Mouse (Mus musculus): Measurements from ENCODE around the gene Bcor. TPM values are rescaled to one million over a fixed set of nuclear protein-coding genes. Genes with fewer than 3 reads are reported as not detected.
A peak's percentile ranks its signal among the peaks of the same experiment; 100 is the strongest.

The Bcor gene
- polyA plus RNA-seq, 1 experiment from 2014 or later = 19.3 TPM

DNA sequence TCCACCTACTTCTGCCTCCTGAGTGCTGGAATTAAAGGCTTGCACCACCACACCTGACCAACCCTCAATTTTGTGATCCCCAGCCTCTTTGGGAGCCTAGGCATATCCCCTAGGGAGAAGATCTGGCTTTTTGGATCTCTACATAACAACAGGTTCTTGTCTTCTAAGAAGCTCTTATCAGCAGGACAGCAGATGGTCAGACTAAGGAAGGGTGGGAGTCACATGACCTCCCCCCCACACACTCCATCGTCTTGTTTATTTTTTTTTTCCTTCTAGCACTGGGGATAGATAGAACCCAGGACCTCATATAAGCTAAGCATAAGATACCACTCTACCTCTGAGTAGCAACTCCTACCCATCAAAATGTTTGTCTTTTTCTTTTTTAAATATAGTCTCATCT is 40.7 kb downstream of the Bcor start:
- Histone ChIP-seq H3K4me1 (peaks cover 26% of the 10 kb centered on the region), H3K27ac (no peak overlapping the region), H3K4me3 (replicated peaks) (no peak overlapping the region), H3K27me3 (peaks cover 23% of the 10 kb centered on the region), H3K9ac (no peak overlapping the region), H3K4me2 (no peak overlapping the region), H3K9me3 (replicated peaks) (no peaks in the 10 kb centered on the region), H3K36me3 (no peaks in the 10 kb centered on the region)
- 25% methylated on average over 1 of the region's 1 CpGs for WGBS
- no peak for ATAC-seq (replicated peaks; ENCODE audit: low FRiP score)

DNA sequence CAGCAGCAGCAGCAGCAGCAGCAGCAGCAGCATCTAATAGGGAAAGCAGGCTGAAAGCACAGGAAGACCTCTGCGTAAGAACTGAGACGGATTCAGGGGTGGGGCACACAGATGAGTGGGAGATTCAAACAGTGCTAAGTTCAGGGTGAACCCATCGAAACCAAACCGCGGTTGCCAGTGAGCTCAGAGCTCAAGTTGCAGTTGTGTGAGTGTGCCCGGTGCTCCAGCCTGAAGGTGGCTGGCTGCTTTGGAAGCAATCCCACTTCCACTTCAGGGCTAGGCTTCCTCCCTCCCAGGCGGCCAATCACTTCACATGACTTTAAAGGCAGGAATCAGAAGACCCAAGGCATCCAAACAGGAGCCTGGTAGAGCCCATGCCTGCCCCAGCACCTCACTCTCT is 44.0 kb downstream of the Bcor start:
- ATAC-seq (replicated peaks; ENCODE audit: low FRiP score) = 0 out of 2 replicates have a peak, but pooled peaks have one; percentile 25
- Histone ChIP-seq H3K27me3 (peaks cover 7% of the 10 kb centered on the region; the same call in 1 of the 2 replicates), H3K36me3 (no peaks in the 10 kb centered on the region), H3K4me1 (peaks cover 5% of the 10 kb centered on the region; the same call in 1 of the 2 replicates), H3K9me3 (replicated peaks) (no peaks in the 10 kb centered on the region), H3K4me2 (no peak overlapping the region), H3K9ac (no peak overlapping the region), H3K27ac (no peak overlapping the region), H3K4me3 (replicated peaks) (no peak overlapping the region)
- 18% methylated on average over 7 of the region's 7 CpGs for WGBS

DNA sequence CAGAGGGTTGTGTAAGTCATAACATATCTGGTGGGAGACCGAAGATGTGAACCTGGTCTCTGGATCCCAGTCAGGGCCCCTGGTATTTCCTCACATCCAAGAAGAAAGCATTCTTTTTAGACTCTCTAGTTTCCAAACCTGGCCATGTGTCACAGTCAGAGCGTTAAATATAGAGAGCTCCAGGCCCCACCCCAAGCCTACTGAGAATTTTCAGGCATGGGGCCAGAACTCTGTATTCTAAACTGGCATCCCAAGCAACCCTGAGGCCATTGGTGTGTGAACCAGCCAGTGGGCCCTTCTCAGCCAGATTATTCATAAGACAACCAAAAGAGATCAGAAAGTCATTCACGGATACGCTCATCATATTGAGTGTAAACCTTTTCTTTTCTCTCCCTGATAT is 48.0 kb downstream of the Bcor start:
- H3K9me3 ChIP-seq (replicated peaks) = no peaks in the 10 kb centered on the region
- no peak overlapping the region for H3K4me3 ChIP-seq (replicated peaks)
- H3K4me2 ChIP-seq = no peak overlapping the region
- peaks cover 1% of the 10 kb centered on the region; the same call in 1 of the 2 replicates for H3K27me3 ChIP-seq
- H3K36me3 ChIP-seq = no peaks in the 10 kb centered on the region
- WGBS = 76% methylated on average over 4 of the region's 4 CpGs
- no peak overlapping the region for H3K27ac ChIP-seq
- no peak for ATAC-seq (replicated peaks; ENCODE audit: low FRiP score)
- H3K9ac ChIP-seq = no peak overlapping the region
- peaks cover 5% of the 10 kb centered on the region; the same call in 1 of the 2 replicates for H3K4me1 ChIP-seq

DNA sequence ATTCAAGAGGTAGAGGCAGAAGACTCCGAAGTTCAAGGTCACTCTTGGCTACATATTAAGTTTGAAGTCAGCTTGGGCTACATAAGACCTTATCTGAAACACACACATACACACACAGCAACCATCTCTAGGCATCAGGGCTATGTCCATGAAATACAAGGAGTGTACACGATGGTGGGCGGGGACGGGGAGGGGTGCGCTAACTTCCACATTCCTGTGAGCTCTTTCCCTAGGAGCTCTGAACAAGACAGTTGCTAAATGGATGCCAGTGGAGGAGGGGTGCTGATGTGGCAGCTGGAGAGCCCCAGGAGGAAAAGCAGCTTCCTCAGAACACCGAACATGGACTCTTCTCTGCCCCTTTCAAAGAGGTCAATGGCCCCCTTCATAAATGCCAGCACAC is 49.6 kb downstream of the Bcor start:
- Histone ChIP-seq H3K4me2 (no peak overlapping the region), H3K9ac (no peak overlapping the region), H3K4me1 (no peaks in the 10 kb centered on the region), H3K27me3 (peaks cover 5% of the 10 kb centered on the region; the same call in 1 of the 2 replicates), H3K9me3 (replicated peaks) (no peaks in the 10 kb centered on the region), H3K27ac (no peak overlapping the region), H3K36me3 (no peaks in the 10 kb centered on the region), H3K4me3 (replicated peaks) (no peak overlapping the region)
- 78% methylated on average over 6 of the region's 6 CpGs for WGBS
- no peak for ATAC-seq (replicated peaks; ENCODE audit: low FRiP score)

DNA sequence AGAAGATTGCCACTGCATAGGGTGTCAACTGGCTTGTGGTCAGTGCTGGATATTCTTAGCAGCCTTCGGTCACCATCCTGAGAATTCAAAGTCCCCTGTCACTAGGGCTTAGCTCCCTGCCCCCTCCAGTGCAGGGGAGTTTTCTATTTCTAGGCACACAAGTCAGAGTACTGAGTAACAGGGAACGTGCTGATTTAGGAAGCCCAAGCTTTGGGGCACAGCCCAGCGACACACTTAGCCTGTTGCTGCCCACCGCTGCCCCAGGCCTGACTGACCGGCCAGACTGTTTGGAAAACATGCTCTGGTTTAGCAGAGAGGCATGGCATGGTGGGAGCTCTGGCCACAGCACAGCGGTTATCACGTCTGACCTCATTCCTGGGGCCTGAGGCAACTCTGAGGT is 54.8 kb downstream of the Bcor start:
- Histone ChIP-seq H3K9me3 (replicated peaks) (no peaks in the 10 kb centered on the region), H3K27me3 (peaks cover 11% of the 10 kb centered on the region; the same call in 1 of the 2 replicates), H3K4me1 (no peaks in the 10 kb centered on the region), H3K4me3 (replicated peaks) (no peak overlapping the region), H3K4me2 (no peak overlapping the region), H3K9ac (no peak overlapping the region), H3K27ac (no peak overlapping the region), H3K36me3 (no peaks in the 10 kb centered on the region)
- 79% methylated on average over 7 of the region's 7 CpGs for WGBS
- ATAC-seq (replicated peaks; ENCODE audit: low FRiP score) = no peak

DNA sequence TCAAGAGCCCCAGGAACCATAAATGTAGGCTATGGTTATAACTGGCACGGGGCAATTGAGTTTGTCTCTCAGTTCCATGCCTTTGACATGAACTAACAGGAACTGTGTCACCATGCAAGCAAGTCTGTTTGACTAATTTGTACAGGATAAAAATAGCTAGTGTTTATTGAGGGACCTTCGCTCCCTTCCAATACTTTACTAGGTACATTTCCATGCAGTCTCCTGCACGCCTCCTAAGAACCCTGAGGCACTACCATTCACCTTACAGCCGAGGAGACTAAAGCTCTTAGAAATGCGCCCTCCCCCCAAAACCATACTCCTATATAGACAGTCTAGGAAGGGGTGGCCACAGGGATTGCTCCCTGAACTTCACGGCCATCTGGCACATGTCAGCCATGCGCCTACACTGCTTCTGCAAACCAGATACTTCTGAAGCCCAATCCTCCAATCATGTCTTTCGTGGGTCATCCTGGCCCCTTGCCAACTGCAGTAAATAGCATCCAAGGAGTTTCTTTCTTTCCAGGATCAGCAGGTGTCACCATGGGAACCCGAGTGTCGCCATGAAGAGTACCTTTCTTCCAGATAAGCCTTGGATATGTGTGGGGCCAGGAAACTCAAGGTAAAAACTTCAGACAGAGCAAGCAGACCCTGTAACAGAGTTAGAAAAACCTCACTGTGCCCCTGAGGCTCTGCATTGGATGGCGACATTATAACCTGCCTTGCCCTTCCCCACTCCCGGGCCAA is 63.2 kb downstream of the Bcor start:
- no peaks in the 10 kb centered on the region for H3K9me3 ChIP-seq (replicated peaks)
- 79% methylated on average over 12 of the region's 12 CpGs for WGBS
- no peak overlapping the region for H3K27ac ChIP-seq
- no peak overlapping the region for H3K4me2 ChIP-seq
- H3K36me3 ChIP-seq = no peaks in the 10 kb centered on the region
- peaks cover 53% of the 10 kb centered on the region for H3K27me3 ChIP-seq
- H3K4me3 ChIP-seq (replicated peaks) = no peak overlapping the region
- 0 out of 2 replicates have a peak, but pooled peaks cover 2% of the 10 kb centered on the region for H3K4me1 ChIP-seq
- ATAC-seq (replicated peaks; ENCODE audit: low FRiP score) = no peak
- no peak overlapping the region for H3K9ac ChIP-seq

DNA sequence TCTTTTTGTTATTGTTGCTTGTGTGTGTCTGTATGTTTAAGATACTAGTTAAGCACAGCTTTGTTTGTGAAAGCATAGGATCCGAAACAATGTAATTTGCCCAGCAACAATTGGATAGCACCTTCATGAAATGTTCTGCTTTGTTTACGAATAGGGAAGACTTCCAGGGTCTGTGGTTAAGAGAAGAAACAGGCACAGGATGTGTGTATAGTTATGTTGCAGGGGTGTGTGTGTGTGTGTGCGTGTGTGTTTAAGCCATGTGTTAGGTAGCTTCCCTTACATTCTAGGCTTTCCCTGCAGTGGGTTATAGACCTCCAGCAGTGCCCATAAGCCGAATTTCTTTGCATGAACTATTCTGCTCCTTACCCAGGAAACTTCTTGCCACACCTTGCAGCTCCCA is 66.8 kb downstream of the Bcor start:
- 82% methylated on average over 4 of the region's 4 CpGs for WGBS
- no peak for ATAC-seq (replicated peaks; ENCODE audit: low FRiP score)
- Histone ChIP-seq H3K36me3 (no peaks in the 10 kb centered on the region), H3K9me3 (replicated peaks) (no peaks in the 10 kb centered on the region), H3K27me3 (peaks cover 76% of the 10 kb centered on the region), H3K4me2 (no peak overlapping the region), H3K9ac (no peak overlapping the region), H3K4me1 (peaks cover 25% of the 10 kb centered on the region), H3K4me3 (replicated peaks) (no peak overlapping the region), H3K27ac (no peak overlapping the region)

DNA sequence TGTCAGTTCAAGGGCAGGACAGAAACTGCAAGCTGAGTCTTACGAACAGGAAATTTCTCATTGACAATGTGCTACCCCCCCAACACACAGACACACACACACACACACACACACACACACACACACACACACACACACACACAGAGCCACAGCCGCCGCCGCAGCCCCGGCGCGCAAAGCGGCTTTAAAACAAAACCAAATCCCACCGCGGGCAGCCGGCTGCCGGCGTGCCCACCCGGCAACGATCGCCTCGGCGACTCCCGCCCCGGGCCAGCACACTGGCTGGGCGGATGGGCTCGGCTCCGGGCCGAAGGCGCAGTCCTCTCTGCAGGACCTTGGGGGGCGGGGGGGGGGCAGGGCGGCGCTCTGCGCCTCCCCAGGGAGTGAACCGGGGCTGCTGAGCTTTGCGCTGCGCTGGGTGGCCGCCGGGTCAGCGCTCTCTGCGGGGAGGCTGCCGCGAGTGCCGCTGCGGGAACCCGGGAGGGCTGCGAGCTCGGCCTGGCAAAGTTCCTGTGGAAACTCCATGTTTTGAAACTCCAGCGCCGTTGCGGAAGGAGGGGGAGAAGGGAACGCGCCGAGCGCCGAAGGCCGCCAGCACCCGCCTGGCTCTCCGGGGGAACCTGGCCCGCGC is 68.6 kb downstream of the Bcor start:
- ATAC-seq (replicated peaks; ENCODE audit: low FRiP score) = no peak
- WGBS = 2% methylated on average over 50 of the region's 56 CpGs
- Histone ChIP-seq H3K36me3 (no peaks in the 10 kb centered on the region), H3K4me3 (replicated peaks) (peak overlapping the region; percentile 52), H3K4me2 (peak overlapping the region; percentile 84), H3K9me3 (replicated peaks) (no peaks in the 10 kb centered on the region), H3K27me3 (peaks cover 86% of the 10 kb centered on the region), H3K27ac (peak overlapping the region; percentile 96), H3K9ac (peak overlapping the region; percentile 60), H3K4me1 (peaks cover 39% of the 10 kb centered on the region)

DNA sequence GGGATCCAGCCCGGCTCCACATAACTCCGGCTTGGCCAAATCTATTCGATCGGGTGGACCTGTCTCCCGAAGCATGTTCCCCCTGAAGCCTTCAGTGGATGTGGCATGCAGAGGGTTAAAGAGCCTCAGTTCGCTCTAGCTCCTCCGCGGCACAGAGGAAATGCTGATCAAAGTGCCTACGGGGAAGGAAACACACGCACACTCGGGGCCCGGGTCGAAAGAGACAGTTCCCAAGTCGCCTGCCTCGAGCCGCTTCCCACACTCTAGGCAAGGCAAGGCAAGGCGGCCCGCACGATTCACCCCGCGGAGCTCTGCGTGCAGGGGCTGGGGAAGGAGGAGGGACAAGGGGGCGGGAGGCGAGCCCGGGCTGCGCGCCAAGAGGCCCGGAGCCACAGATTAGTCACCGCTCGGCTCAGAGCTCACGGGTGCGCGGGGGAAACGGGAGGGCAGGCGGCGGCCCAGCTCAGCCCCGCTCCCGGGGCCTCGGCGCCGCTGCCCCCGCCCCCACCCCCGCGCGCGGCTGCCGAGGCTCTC is 69.2 kb downstream of the Bcor start:
- Histone ChIP-seq H3K27ac (peak overlapping the region; percentile 96), H3K36me3 (no peaks in the 10 kb centered on the region), H3K9me3 (replicated peaks) (no peaks in the 10 kb centered on the region), H3K4me3 (replicated peaks) (peak overlapping the region; percentile 52), H3K9ac (peak overlapping the region; percentile 60), H3K27me3 (peaks cover 86% of the 10 kb centered on the region), H3K4me2 (peak overlapping the region; percentile 84), H3K4me1 (peaks cover 45% of the 10 kb centered on the region)
- WGBS = 3% methylated on average over 28 of the region's 47 CpGs
- peak; percentile 50 for ATAC-seq (replicated peaks; ENCODE audit: low FRiP score)

DNA sequence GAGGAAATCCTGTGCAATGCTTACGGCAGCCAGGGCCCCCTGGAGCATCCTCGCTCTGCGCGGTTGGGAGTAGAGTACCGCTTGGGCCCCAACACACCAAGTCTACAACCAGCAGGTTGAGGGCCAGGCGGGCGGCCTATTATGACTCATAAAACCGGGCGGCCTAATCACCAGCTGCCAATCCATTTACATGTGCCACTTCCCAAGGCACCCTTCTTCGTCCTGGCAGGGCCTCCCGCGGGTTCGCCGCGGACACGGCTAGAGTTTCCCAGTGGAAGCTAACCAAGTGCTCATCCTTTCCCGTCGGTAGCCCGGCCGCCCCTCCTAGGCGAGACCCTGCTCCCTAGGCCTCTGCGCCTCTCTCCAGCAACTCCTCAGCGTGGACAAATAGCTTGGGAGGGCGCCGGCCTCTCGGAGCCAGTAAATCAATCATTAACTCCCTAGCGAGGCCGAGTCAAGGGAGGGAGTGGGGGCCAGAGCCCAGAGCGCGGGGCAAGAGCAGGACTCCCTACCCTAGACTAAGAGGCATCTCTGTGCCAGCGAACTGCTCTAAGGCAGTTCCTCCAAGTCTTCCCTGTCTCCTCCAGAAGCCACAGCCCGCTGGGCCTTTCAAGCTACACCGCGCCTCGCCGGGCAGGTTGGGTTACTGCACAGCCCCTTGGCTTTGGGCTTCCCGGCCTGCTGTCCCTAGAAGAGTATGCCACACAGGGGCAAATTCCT is 69.8 kb downstream of the Bcor start:
- ATAC-seq (replicated peaks; ENCODE audit: low FRiP score) = peak; percentile 77
- Histone ChIP-seq H3K4me3 (replicated peaks) (peak overlapping the region; percentile 52), H3K9ac (peak overlapping the region; percentile 60; the same call in 1 of the 2 replicates)

DNA sequence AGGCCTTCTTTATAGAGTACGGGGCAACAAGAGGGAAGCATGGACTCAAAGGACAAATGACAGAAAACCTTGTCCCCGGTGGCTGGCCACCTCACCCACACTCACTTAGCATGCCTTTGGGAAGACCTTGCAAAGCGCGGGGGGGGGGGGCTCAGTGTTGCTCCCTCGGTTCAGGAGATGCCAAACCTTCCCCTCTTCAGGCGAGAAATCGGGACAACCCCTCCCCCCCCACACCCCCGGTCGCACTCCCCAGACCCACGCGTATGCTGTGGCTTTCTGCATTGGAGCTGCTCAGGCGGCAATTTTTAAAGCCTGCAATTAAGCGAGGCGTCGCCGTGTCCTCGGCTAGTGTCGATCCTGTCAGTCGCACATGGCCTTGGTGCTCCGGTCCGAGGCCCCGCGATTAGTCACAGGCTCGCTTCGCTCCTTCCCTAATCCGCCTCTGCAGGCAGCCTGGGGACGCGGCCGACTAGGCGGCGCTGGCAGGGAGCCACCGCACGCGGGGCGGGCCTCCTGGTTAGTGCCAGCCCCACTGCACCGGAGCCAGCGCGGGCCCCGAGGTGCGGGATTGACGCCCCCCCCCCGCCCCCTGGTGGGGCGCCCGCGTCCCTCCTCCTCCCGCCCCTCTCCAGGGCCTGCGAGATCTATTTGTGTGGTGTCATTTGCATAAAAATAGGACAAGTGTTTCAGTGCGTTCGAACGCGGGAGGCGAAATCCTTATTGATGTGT is 70.6 kb downstream of the Bcor start:
- H3K4me3 ChIP-seq (replicated peaks) = peak overlapping the region; percentile 52; the same call in 1 of the 2 replicates
- H3K4me1 ChIP-seq = peaks cover 59% of the 10 kb centered on the region
- no peaks in the 10 kb centered on the region for H3K9me3 ChIP-seq (replicated peaks)
- ATAC-seq (replicated peaks; ENCODE audit: low FRiP score) = no peak
- no peaks in the 10 kb centered on the region for H3K36me3 ChIP-seq
- no peak overlapping the region for H3K9ac ChIP-seq
- WGBS = 6% methylated on average over 45 of the region's 52 CpGs
- H3K27me3 ChIP-seq = peaks cover 95% of the 10 kb centered on the region
- H3K27ac ChIP-seq = peak overlapping the region; percentile 96
- peak overlapping the region; percentile 84 for H3K4me2 ChIP-seq

More for the DNA sequence above, 69.8 kb downstream of the Bcor start:
- Histone ChIP-seq H3K4me1 (peaks cover 51% of the 10 kb centered on the region), H3K9me3 (replicated peaks) (no peaks in the 10 kb centered on the region), H3K27me3 (peaks cover 92% of the 10 kb centered on the region), H3K27ac (peak overlapping the region; percentile 96), H3K36me3 (no peaks in the 10 kb centered on the region), H3K4me2 (peak overlapping the region; percentile 84)
- WGBS = 2% methylated on average over 37 of the region's 37 CpGs
